Mouse (Mus musculus): Measurements from ENCODE around the gene Magee2. TPM values are rescaled to one million over a fixed set of nuclear protein-coding genes. Genes with fewer than 3 reads are reported as not detected.
"Not testable (repeated sequence)": the region's sequence is repeated elsewhere in the genome, so short reads cannot be mapped to it uniquely, and the experiment has no call there.

The Magee2 gene
- total RNA-seq (2021) = 10 to 100 TPM; 11.6 to 11.7 TPM

GRCm38 (mm10) chrX:104856751-104857341 is at the start of gene Magee2:
Magee2 (minus strand) TSS chrX:104857267.
- peak; percentile 23 to 27 for DNase-seq (ENCODE audit: extremely low spot score in 1 of 2, low spot score in 1 of 2)

- DNase-seq (ENCODE audit: extremely low spot score in 1 of 2, low spot score in 1 of 2) = peak in 1 of 2 experiments; percentile 27
Measured at GRCm38 (mm10) chrX:104853610-104854009, 3.5 kb downstream of the Magee2 start.

- DNase-seq (ENCODE audit: extremely low spot score in 1 of 2, low spot score in 1 of 2) = not testable (repeated sequence)
Measured at GRCm38 (mm10) chrX:104817583-104817982, 39.5 kb downstream of the Magee2 start.

- DNase-seq (ENCODE audit: extremely low spot score in 1 of 2, low spot score in 1 of 2) = not testable (repeated sequence)
Measured at GRCm38 (mm10) chrX:104816987-104817386, 40.1 kb downstream of the Magee2 start.

GRCm38 (mm10) chrX:104813704-104814103 is 43.4 kb downstream of the Magee2 start:
- DNase-seq (ENCODE audit: extremely low spot score in 1 of 2, low spot score in 1 of 2) = not testable (repeated sequence)

Other genes with a start within 250 kb of the Magee2 start
- gene Zdhhc15, start 186.2 kb downstream of the Magee2 start, total RNA-seq (2021) = 1 to 10 TPM; 6.1 to 6.9 TPM
- gene Pbdc1, start 222.5 kb upstream of the Magee2 start, total RNA-seq (2021) = 10 to 100 TPM; 17.6 to 18.2 TPM